Mouse (Mus musculus): ENCODE measurements around the gene Clspn.
"Not testable (repeated sequence)": the region's sequence is repeated elsewhere in the genome, so short reads cannot be mapped to it uniquely, and the experiment has no call there.

Gene Clspn

DNA sequence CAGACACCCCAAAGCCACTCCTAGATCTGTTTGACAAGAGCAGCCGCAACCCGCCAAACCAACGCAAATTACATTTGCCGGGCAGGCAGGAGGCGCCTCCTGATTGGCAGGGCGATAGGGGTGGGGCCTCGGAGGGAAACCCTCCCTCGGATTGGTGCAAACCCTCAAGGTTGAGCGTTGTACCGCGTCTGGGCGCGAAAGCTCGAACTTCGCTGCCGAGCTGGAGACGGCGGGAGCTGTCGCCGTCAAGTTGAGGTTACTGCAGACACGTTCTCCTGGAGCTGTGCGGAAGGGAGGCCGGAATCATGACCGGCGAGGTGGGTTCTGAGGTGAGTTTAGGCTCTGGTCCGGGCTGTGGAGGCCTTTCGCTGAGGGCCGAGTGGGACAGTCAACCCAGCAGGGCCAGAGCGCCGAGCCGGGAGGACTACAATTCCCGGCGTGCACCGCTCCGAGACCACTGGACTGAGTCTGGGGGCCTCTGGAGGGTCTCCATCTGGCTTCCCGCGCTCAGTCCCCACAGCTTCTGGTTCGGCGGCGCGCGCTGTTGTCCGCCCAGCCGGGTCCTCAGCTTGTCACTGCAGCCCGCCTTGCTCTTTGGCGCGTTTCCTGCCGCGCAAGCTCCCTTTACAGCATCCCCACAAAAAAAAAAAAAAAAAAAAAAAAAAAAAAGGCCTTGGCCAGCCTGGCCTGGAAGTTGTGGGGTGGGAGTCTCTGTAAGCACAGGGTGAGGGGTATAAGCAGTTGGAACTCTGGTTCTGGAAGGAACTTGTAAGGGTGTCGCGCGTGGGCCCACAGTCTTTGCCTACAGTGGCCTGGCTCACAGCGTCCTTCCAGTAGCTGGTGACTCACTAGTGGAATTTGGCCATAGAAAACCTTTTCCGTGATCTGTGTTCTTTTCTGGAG lies at the start of gene Clspn:
TSS of gene Clspn (plus strand) at position 127 of the 903 bp plus-strand sequence.
- DNase-seq (ENCODE audit: low spot score in 2 of 2), result peak; percentile 73 to 84

- no peak for DNase-seq (ENCODE audit: low spot score in 2 of 2)
Measured at GRCm38 (mm10) chr4:126508110-126508899, 48.4 kb upstream of the Clspn start.

- no peak for DNase-seq (ENCODE audit: low spot score in 2 of 2)
Measured at GRCm38 (mm10) chr4:126509072-126509471, 47.7 kb upstream of the Clspn start.

GRCm38 (mm10) chr4:126511013-126511412 lies 45.7 kb upstream of the Clspn start:
- DNase-seq (ENCODE audit: low spot score in 2 of 2), result no peak

DNA sequence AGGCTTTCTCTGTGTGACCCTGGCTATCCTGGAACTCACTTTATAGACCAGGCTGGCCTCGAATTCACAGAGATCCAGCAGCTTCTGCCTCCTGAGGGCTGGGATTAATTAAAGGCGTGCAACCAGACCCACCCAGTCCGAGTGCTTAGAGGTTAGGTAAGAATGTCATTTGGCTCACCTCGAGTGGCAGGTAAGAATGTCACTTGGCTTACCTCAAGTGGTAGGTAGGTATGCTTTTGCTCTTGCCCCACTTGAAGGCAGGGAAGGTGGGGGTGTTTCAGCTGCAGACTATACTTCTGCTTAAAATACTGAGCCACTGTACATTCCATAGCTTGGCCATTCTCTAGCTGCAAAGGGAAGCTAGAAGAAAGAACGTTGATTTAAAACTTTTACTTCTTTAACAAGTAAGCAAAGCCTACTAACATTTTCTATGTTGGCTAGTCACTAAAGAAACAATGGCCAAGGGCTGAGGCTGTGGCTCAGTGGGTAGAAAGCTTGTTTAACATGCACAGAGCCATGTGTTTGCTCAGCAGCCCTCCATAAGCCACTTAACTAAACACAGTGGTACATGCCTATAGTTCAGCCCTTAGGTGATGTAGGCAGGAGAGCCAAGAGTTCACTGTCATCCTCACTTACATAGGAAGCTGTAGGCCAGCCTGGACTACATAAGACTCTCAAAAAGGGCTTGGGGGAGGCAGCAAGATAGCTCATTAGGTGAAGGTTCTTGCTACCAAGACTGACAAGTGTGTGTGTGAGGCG lies 44.2 kb upstream of the Clspn start:
- no peak for DNase-seq (ENCODE audit: low spot score in 2 of 2)

DNA sequence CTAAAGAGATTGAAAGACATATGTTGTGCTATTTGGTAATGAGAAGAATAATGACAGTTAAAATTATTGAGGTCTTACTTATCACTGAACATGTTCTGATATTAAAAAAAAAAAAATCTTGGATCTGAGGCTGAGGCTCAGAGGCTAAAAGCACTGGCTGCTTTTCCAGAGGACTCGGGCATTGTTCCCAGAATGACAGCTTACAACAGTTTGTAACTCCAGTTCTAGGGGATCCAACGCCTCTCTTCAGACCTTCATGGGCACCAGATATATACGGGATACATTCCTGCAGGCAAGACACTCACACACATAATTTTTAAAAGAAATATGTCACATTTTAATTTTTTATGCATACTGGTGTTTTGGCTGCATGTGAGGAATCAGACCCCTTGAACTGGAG lies 30.6 kb upstream of the Clspn start:
- no peak for DNase-seq (ENCODE audit: low spot score in 2 of 2)

DNA sequence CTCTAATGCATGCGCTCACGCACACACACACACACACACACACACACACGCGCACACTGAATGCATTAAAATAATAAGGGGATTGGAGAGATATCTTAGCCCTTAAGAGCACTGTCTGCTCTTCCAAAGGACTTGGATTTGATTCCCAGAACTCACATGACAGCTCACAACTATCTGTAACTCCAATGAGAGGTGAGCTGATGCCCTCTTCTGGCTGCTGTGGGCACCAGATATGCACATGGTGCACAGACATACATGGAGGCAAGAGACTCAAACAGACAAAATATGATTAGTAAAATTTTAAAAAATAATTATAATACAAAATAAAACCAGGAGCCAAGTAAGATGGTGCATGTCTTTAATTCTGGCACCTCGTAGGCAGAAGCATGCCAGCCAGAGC lies 29.9 kb upstream of the Clspn start:
- DNase-seq (ENCODE audit: low spot score in 2 of 2), result no peak

DNA sequence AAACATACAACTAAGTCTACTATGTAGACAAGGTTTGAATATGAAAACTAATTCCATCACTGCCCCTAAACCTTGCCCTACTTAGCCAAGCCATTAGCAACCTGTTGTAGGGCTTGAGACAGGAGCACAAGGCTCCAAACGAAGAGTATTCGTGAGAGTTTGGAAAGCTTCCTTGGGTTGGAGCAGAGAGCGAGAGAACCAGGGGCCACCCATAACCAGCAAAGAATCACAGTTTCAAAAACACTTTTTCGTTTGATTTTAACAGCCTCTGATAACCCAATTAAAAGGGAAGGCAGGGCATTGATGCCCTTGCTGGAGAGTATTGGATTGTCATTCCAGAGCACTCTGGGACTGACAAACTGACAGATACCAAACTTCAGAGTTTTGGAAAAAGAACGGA lies 24.4 kb upstream of the Clspn start:
- DNase-seq (ENCODE audit: low spot score in 2 of 2), result no peak

- DNase-seq (ENCODE audit: low spot score in 2 of 2), result peak; percentile 37 to 69
Measured at GRCm38 (mm10) chr4:126532827-126533728, 23.7 kb upstream of the Clspn start, which contains the start of gene Ago4. TSS of gene Ago4 (minus strand) at chr4:126533472.

DNA sequence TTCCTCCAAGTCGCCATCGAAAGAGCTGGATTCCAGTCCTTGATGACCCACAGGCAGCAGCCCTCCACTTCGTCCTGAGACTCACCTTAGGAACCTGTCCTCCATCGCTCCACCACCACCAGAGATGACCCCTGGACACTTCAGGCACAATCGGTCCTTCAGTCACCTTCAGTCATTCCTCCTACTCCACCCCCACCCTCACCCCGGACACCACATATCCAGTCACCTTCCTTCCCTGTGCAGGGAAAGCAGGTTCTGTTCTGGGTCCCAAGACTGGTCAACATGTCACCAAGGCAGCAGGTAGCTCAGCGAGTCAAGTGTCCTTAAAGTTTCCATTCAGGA lies 23.0 kb upstream of the Clspn start:
- no peak for DNase-seq (ENCODE audit: low spot score in 2 of 2)

GRCm38 (mm10) chr4:126535631-126536030 lies 21.1 kb upstream of the Clspn start:
- not testable (repeated sequence) for DNase-seq (ENCODE audit: low spot score in 2 of 2)

DNA sequence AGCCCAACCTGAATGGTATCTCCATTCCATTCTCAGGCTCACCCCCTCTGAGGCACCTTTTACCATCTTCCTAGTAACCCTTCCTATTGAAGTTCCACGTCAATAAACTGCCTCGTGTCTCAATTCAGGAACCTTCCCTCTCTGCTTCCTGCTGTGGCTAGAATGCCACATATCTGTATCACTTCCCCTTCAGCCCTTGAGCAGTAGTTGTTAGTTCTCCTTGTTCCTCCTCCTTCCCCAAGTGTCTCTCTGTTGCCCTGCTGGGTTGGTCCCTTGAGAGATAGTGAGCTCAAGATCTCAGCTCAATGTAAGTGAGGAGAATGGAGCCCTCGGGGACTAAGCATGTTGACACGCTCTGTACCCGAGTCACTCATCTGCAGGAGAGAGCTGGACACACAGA lies 19.9 kb upstream of the Clspn start:
- DNase-seq (ENCODE audit: low spot score in 2 of 2), result no peak

GRCm38 (mm10) chr4:126540487-126541071 lies 16.2 kb upstream of the Clspn start:
- DNase-seq (ENCODE audit: low spot score in 2 of 2), result no peak

- DNase-seq (ENCODE audit: low spot score in 2 of 2), result no peak
Measured at GRCm38 (mm10) chr4:126542838-126543237, 13.9 kb upstream of the Clspn start.

DNA sequence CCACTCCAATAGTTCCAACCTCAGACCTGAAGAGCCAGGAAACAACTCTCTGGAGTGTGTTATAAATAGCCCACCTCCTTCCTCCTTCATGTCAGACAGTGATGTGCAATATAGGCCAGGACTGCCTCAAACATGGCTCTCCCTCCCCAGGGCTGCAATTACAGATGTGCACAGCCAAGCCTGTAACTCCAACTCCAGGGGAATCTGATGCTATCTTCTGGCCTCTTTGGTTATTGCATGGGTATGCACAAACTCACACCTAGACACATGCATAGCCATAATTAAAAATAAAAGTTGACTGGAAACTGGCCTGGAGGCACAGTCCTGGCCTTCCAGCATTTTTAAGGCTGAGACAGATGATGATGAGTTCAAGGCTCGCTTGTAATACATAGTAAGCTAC lies 11.7 kb upstream of the Clspn start:
- no peak for DNase-seq (ENCODE audit: low spot score in 2 of 2)

DNA sequence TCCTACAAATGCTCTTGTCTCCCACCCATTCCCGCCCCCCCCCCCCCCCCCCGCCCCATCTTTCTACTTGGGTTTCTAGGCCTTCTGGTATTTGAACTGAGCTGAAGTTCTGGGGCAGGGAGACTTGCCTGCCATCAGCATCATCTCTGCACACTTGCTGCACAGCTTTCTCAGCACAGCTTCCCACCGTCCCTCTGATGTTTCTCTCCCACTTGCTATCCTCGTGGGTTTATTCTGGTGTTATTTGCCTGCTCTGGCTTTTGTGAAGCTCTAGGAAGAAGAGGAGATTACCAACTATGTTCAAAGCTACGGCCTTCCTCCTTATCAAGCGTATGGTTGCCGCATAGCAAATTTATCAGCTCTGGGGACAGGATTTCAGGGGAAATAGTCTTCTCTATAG lies 11.0 kb upstream of the Clspn start:
- DNase-seq (ENCODE audit: low spot score in 2 of 2), result no peak

DNA sequence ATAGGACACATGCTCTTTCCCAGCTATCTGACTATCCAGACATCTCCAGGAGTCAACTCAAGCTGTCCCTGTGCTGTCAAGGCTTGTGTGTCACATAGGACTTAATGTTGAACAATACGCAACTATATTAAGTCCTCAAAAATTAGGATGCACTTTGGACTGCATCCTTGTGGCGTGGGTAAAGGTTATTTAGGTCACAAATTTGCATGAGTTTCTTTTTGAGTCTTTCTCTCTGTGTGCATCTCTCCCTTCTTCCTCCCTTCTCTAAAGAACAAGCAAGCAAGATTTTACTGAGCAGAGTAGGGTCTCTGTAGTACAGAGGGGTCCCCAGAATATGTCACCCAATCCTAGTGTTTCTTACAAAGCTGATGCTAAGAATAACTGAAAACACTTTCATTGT lies 10.6 kb upstream of the Clspn start:
- DNase-seq (ENCODE audit: low spot score in 2 of 2), result no peak

- DNase-seq (ENCODE audit: low spot score in 2 of 2), result no peak
Measured at GRCm38 (mm10) chr4:126552136-126552535, 4.6 kb upstream of the Clspn start.

DNA sequence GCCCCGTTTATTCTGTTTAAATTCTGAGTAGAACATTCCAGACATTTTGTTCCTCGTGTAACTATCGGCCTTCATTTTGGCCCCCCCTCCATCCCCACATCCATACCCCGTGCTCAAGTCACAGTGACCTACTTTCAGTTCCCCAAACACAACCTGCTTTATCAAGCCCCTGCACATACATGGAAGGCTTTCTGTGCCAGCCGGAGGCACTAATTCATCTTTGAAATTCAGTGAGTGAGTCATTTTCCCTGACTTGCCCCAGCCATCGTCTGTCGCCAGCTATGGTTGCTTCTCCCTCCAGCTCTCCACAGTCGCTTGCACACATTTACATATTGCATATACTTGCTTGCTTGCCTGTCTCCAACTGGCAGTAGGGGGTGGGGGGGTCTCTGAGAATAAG lies 3.6 kb upstream of the Clspn start:
- DNase-seq (ENCODE audit: low spot score in 2 of 2), result no peak

DNA sequence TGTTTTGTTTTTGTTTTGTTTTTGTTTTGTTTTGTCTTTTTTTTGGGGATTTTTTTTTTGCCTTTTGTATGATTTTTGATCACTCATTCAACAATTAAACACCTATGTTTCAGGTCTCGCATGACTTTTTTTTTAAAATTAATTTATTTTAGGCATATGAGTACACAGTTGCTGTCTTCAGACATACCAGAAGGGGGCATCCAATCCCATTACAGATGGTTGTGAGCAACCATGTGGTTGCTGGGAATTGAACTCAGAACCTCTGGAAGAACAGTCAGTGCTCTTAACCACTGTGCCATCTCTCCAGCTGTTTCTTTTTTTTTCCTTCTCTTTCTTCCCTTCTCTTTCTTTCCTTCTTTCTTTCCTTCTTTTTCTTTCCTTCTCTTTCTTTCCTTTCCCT lies 3.0 kb upstream of the Clspn start:
- no peak for DNase-seq (ENCODE audit: low spot score in 2 of 2)

GRCm38 (mm10) chr4:126554462-126554861 lies 2.3 kb upstream of the Clspn start:
- DNase-seq (ENCODE audit: low spot score in 2 of 2), result no peak
